Mouse (Mus musculus) myocyte (in vitro differentiated cells): ENCODE data around the gene Usp22. TPM values are rescaled to one million over a fixed set of nuclear protein-coding genes. Genes with fewer than 3 reads are reported as not detected.
"Not testable (repeated sequence)": the region's sequence is repeated elsewhere in the genome, so short reads cannot be mapped to it uniquely, and the experiment has no call there.

Experiments
- H3K27me3 ChIP-seq: one replicate; pipeline ENCODE4 v1.6.1; 2011; ENCODE audit not compliant: control insufficient read depth, insufficient read depth, insufficient read length
- H3K36me3 ChIP-seq: one replicate; pipeline ENCODE4 v1.6.1; 2011; ENCODE audit not compliant: control insufficient read depth, insufficient read depth
- H3K4me2 ChIP-seq: one replicate; pipeline ENCODE4 v1.6.1; 2011; ENCODE audit warnings: low read depth, control low read depth
- H3K4me3 ChIP-seq: one replicate; pipeline ENCODE4 v1.5.1; 2011; ENCODE audit warnings: mild to moderate bottlenecking, control low read depth, moderate library complexity
- H3K79me2 ChIP-seq: one replicate; pipeline ENCODE4 v1.6.1; 2011; ENCODE audit not compliant: control insufficient read depth, insufficient read depth
- H3ac ChIP-seq: one replicate; pipeline ENCODE4 v1.6.1; 2011; ENCODE audit not compliant: control insufficient read depth, insufficient read length
- CEBPB ChIP-seq: IDR thresholded peaks from 2 replicates; pipeline ENCODE4 v1.6.1; 2011; ENCODE audit warnings: mild to moderate bottlenecking, moderate library complexity; ENCODE audit not compliant: poor library complexity, insufficient read depth, severe bottlenecking
- E2F4 ChIP-seq: IDR thresholded peaks from one replicate; pipeline ENCODE4 v1.6.1; 2011; ENCODE audit warnings: mild to moderate bottlenecking, control low read depth, moderate library complexity; ENCODE audit not compliant: insufficient read depth
- MAX ChIP-seq: IDR thresholded peaks from one replicate; pipeline ENCODE4 v1.6.1; 2011; ENCODE audit warnings: low read depth, mild to moderate bottlenecking, control low read depth
- MYOD1 ChIP-seq, 3 experiments: IDR thresholded peaks; one replicate each; pipeline ENCODE4 v1.6.1; 2011; ENCODE audit warnings: control low read depth in 2 of 3, low read depth in 2 of 3, mild to moderate bottlenecking in 2 of 3, moderate library complexity in 1 of 3; ENCODE audit not compliant: insufficient read length in 2 of 3, control insufficient read depth in 1 of 3
- MYOG ChIP-seq, 3 experiments: IDR thresholded peaks; one replicate each; pipeline ENCODE4 v1.6.1; 2011; ENCODE audit warnings: control low read depth in 2 of 3, low read depth in 2 of 3, mild to moderate bottlenecking in 2 of 3; ENCODE audit not compliant: insufficient read length in 2 of 3, control insufficient read depth in 1 of 3, insufficient read depth in 1 of 3
- POLR2A ChIP-seq: IDR thresholded peaks from one replicate; pipeline ENCODE4 v1.6.1; 2011; ENCODE audit warnings: low read depth, mild to moderate bottlenecking, control low read depth, moderate library complexity; ENCODE audit not compliant: insufficient read length
- POLR2AphosphoS2 ChIP-seq: IDR thresholded peaks from one replicate; pipeline ENCODE4 v1.6.1; 2011; ENCODE audit warnings: low read depth, control low read depth; ENCODE audit not compliant: insufficient read length
- REST ChIP-seq: IDR thresholded peaks from one replicate; pipeline ENCODE4 v1.6.1; 2011; ENCODE audit warnings: mild to moderate bottlenecking, control low read depth, moderate library complexity; ENCODE audit not compliant: insufficient read depth, insufficient read length
- SRF ChIP-seq: IDR thresholded peaks from one replicate; pipeline ENCODE4 v1.6.1; 2011; ENCODE audit warnings: low read depth; ENCODE audit not compliant: control insufficient read depth, insufficient read length
- TCF12 ChIP-seq: IDR thresholded peaks from one replicate; pipeline ENCODE4 v1.6.1; 2011; ENCODE audit warnings: mild to moderate bottlenecking, control low read depth; ENCODE audit not compliant: poor library complexity, insufficient read depth, severe bottlenecking
- TCF3 ChIP-seq: IDR thresholded peaks from one replicate; pipeline ENCODE4 v1.6.1; 2011; ENCODE audit warnings: low read depth, control low read depth; ENCODE audit not compliant: insufficient read length
- USF1 ChIP-seq: IDR thresholded peaks from one replicate; pipeline ENCODE4 v1.6.1; 2011; ENCODE audit warnings: low read depth, mild to moderate bottlenecking, control low read depth, moderate library complexity
- polyA plus RNA-seq: library from polyadenylated mRNA; unstranded; fragments of >200 nt; fragmentation: generic; extraction: Trizol; gene quantifications from one replicate; pipeline ENCODE4 v1.2.1, GENCODE M21; 2012; ENCODE audit warnings: missing spikeins

Gene Usp22
- polyA plus RNA-seq, 1 experiment: 58.8 TPM

DNA sequence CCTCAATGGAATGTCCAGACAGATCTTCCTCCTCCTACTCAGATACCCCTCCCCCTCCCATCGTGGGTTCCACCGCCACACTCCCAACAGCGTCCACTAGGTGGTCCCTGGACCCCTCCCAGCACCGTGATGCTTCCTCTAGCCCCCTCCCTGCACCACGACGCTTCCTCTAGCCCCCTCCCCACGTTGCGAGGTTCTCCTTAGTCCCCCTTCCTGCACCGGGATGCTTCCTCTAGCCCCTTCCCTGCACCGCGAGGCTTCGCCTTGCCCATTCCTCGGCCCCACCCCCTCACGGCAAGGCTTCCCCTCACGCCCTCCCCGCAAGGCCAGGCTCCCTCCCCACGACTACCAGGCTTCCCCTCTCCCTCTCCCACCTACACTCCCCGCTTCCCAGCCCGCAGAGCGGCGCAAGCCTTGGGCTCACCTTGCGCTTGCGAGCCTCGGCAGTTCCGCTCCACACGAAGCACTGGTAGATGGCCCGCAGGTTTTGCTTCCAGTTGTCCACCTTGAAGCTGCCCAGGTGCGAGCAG lies 499 bp downstream of the Usp22 start:
- TF ChIP-seq POLR2AphosphoS2 (no peak), CEBPB (no peak), TCF3 (no peak), MYOD1 (IDR thresholded peaks at IDR 0.05; ENCODE audit: control insufficient read depth in 1 of 3, insufficient read length in 2 of 3, low read depth in 2 of 3) (no peak), MYOG (IDR thresholded peaks at IDR 0.05; ENCODE audit: control insufficient read depth in 1 of 3, insufficient read depth in 1 of 3, insufficient read length in 2 of 3, low read depth in 2 of 3) (no peak), E2F4 (no peak), POLR2A (no peak), REST (no peak), USF1 (no peak), MAX (no peak), TCF12 (no peak), SRF (no peak)
- peak overlapping the region; percentile 94 for H3K4me3 ChIP-seq
- H3K36me3 ChIP-seq: no peaks in the 10 kb centered on the region
- H3ac ChIP-seq: peak overlapping the region; percentile 90
- no peaks in the 10 kb centered on the region for H3K27me3 ChIP-seq
- H3K4me2 ChIP-seq: peak overlapping the region; percentile 76
- peaks cover 54% of the 10 kb centered on the region for H3K79me2 ChIP-seq

DNA sequence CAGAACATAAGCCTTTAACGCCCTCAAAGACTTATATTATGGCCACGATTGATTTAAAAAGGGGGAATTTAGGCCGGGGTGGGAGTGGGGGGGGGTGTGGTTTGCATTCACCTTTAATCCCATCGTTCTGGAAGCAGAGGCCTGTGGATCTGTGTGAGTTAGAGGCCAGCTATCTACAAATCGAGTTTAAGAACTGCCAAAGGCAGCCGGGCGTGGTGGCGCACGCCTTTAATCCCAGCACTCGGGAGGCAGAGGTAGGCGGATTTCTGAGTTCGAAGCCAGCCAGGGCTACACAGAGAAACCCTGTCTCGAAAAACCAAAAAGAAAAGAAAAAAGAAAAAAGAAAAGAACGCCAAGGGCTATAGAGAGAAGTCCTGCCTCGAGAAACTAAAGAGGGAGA lies 1.4 kb downstream of the Usp22 start:
- not testable (repeated sequence) for H3ac ChIP-seq, H3K36me3 ChIP-seq, H3K27me3 ChIP-seq
- Histone ChIP-seq H3K4me3 (peak overlapping the region; percentile 94), H3K79me2 (peaks cover 63% of the 10 kb centered on the region), H3K4me2 (peak overlapping the region; percentile 76)

DNA sequence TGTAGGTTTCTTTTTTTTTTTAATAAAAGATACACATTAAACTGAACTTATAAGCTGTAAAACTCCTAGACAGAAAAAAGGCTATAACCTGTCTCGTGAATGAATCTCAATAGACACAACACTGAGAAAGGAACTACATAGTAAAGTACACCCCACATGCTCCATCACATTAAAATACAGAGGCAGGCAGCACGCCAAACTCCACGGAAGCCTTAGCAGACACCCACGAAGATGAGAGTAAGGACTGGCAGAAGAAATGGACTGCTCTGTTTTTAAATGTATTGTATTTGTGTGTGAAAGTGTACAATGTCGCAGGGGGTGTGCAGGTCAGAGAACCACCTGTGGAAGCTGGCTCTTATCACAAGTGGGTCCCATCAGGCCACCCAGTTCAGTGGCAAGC lies 4.7 kb downstream of the Usp22 start:
- H3K4me2 ChIP-seq: no peak overlapping the region
- no peaks in the 10 kb centered on the region for H3K27me3 ChIP-seq
- TF ChIP-seq POLR2AphosphoS2 (no peak), USF1 (no peak), TCF12 (no peak), MYOG (IDR thresholded peaks at IDR 0.05; ENCODE audit: control insufficient read depth in 1 of 3, insufficient read depth in 1 of 3, insufficient read length in 2 of 3, low read depth in 2 of 3) (no peak), POLR2A (no peak), SRF (no peak), MYOD1 (IDR thresholded peaks at IDR 0.05; ENCODE audit: control insufficient read depth in 1 of 3, insufficient read length in 2 of 3, low read depth in 2 of 3) (no peak), E2F4 (no peak), CEBPB (no peak)
- peaks cover 14% of the 10 kb centered on the region for H3K36me3 ChIP-seq
- no peak overlapping the region for H3K4me3 ChIP-seq
- no peak overlapping the region for H3ac ChIP-seq
- peaks cover 69% of the 10 kb centered on the region for H3K79me2 ChIP-seq

DNA sequence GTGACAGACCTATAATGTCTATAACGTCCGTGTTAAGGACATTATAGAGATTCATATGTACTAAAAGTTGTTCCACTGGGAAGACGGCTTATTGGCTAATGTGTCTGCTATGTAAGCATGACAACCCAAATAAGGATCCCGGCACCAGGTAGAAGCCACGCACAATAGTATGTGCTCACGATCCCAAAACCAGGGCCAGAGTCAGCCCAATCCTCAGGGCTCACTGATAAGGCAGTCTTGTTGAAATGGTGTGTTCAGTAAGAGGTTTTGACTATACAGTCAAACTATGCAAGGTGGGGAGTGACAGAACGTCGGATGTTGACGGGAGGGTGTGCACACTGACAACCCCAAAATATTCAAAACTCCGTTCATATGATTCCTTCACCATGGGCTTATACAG lies 10.0 kb downstream of the Usp22 start:
- Histone ChIP-seq H3K4me3 (no peak overlapping the region), H3K4me2 (no peak overlapping the region), H3K79me2 (peaks cover 20% of the 10 kb centered on the region), H3ac (no peak overlapping the region), H3K27me3 (no peaks in the 10 kb centered on the region), H3K36me3 (peaks cover 57% of the 10 kb centered on the region)
- TF ChIP-seq USF1 (no peak), POLR2AphosphoS2 (no peak), REST (no peak), MYOG (IDR thresholded peaks at IDR 0.05; ENCODE audit: control insufficient read depth in 1 of 3, insufficient read depth in 1 of 3, insufficient read length in 2 of 3, low read depth in 2 of 3) (no peak), SRF (no peak), POLR2A (no peak), CEBPB (no peak)

DNA sequence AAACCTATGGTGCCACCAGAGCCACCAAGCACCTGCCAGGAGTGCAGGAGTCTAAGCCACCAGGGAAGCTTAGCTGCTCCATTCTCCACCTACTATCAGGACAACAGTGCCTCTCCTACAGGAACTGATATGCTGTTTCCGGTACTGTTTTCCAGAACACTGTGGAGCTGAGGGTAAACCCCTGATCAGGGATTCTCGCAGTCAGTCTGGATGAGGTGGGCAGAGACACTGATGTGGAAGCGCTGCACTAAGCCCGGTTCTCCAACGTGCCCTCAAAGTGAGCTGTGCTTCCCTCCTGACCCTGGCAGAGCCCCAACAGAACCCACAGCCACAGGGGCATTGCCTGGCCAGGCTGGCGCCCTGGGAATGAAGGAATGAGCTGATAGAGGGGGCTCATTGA lies 10.5 kb downstream of the Usp22 start:
- no peak overlapping the region for H3K4me3 ChIP-seq
- H3K36me3 ChIP-seq: peaks cover 61% of the 10 kb centered on the region
- no peak overlapping the region for H3K4me2 ChIP-seq
- H3K27me3 ChIP-seq: no peaks in the 10 kb centered on the region
- H3ac ChIP-seq: no peak overlapping the region
- peaks cover 15% of the 10 kb centered on the region for H3K79me2 ChIP-seq
- TF ChIP-seq MAX (no peak), MYOG (IDR thresholded peaks at IDR 0.05; ENCODE audit: control insufficient read depth in 1 of 3, insufficient read depth in 1 of 3, insufficient read length in 2 of 3, low read depth in 2 of 3) (no peak), USF1 (no peak), MYOD1 (IDR thresholded peaks at IDR 0.05; ENCODE audit: control insufficient read depth in 1 of 3, insufficient read length in 2 of 3, low read depth in 2 of 3) (no peak), TCF3 (no peak), CEBPB (no peak), E2F4 (no peak), SRF (no peak), TCF12 (no peak), POLR2A (no peak), POLR2AphosphoS2 (no peak), REST (no peak)
